In genomic region chr11:101695906-101696661, GRCm38 (mm10) we compare ENCODE assay signal across 8 mouse cellular contexts. TPM values are rescaled to one million over a fixed set of nuclear protein-coding genes. Genes with fewer than 3 reads are reported as not detected.
A peak's percentile ranks its signal among the peaks of the same experiment; 100 is the strongest.
DNase-seq lines count a peak whose midpoint lies in the region; ATAC-seq and TF ChIP-seq lines count a peak whose summit lies in the region.

No protein-coding gene starts in this region.

- peaks cover 35% of the 10 kb centered on the region for H3K4me1 ChIP-seq in heart, embryonic 10.5 days
- peaks cover 8% of the 10 kb centered on the region; the same call in 1 of the 2 replicates for H3K4me1 ChIP-seq in heart, postnatal 0 days (ENCODE audit: control insufficient read depth, insufficient read depth)
- peaks cover 6% of the 10 kb centered on the region; the same call in 1 of the 2 replicates for H3K4me1 ChIP-seq in limb, embryonic 11.5 days (ENCODE audit: control insufficient read depth, insufficient read depth, low read length)
- H3K4me1 ChIP-seq in midbrain, embryonic 11.5 days (ENCODE audit: control insufficient read depth, insufficient read depth, low read length) = peaks cover 15% of the 10 kb centered on the region
- H3K4me1 ChIP-seq in thymus, adult 2 months (replicated peaks; ENCODE audit: control insufficient read depth, insufficient read depth, low read length) = peaks cover 22% of the 10 kb centered on the region

- peak overlapping the region; percentile 85 for H3K27ac ChIP-seq in heart, embryonic 10.5 days
- no peak overlapping the region for H3K27ac ChIP-seq in heart, postnatal 0 days (ENCODE audit: low read depth)
- H3K27ac ChIP-seq in limb, embryonic 11.5 days (replicated peaks; ENCODE audit: low read depth, low read length) = peak overlapping the region; percentile 16; the same call in 1 of the 2 replicates
- peak overlapping the region; percentile 71 for H3K27ac ChIP-seq in midbrain, embryonic 11.5 days (ENCODE audit: low read depth, low read length)
- H3K27ac ChIP-seq in thymus, adult 2 months (ENCODE audit: control insufficient read depth, insufficient read depth, low read length) = no peak overlapping the region

- ATAC-seq in heart, postnatal 0 days (ENCODE audit: insufficient read depth, low read depth) = no peak
- ATAC-seq in limb, embryonic 11.5 days (ENCODE audit: insufficient number of reproducible peaks, low FRiP score, low TSS enrichment, low read depth) = no peak
- ATAC-seq in midbrain, embryonic 11.5 days (ENCODE audit: low FRiP score) = peak; percentile 85
- ATAC-seq in monocyte, adult 5-6 weeks (replicated peaks; ENCODE audit: insufficient number of reproducible peaks, low FRiP score, low TSS enrichment, poor library complexity, severe bottlenecking) = no peak

- peak overlapping the region; percentile 54 for H3K4me3 ChIP-seq in heart, embryonic 10.5 days
- H3K4me3 ChIP-seq in heart, postnatal 0 days (ENCODE audit: low read depth, low read length) = peak overlapping the region; percentile 14; the same call in 1 of the 2 replicates
- H3K4me3 ChIP-seq in limb, embryonic 11.5 days (ENCODE audit: low read depth, low read length) = 0 out of 2 replicates have a peak overlapping the region, but pooled peaks have one; percentile 7
- peak overlapping the region; percentile 10; the same call in 1 of the 2 replicates for H3K4me3 ChIP-seq in midbrain, embryonic 11.5 days (ENCODE audit: low read depth, low read length)
- H3K4me3 ChIP-seq in thymus, adult 2 months (ENCODE audit: control insufficient read depth, insufficient read depth, low read length) = peak overlapping the region; percentile 11; the same call in 1 of the 2 replicates

- peak overlapping the region; percentile 31 for H3K9ac ChIP-seq in heart, postnatal 0 days (replicated peaks; ENCODE audit: low read depth, low read length)
- peak overlapping the region; percentile 50 for H3K9ac ChIP-seq in limb, embryonic 11.5 days (ENCODE audit: low read length)
- peak overlapping the region; percentile 39 for H3K9ac ChIP-seq in midbrain, embryonic 11.5 days (ENCODE audit: low read length)

- H3K9me3 ChIP-seq in heart, embryonic 10.5 days = no peaks in the 10 kb centered on the region
- no peaks in the 10 kb centered on the region for H3K9me3 ChIP-seq in heart, postnatal 0 days (replicated peaks; ENCODE audit: control insufficient read depth, low read length)
- H3K9me3 ChIP-seq in limb, embryonic 11.5 days (ENCODE audit: control insufficient read depth, low read length) = no peaks in the 10 kb centered on the region
- no peaks in the 10 kb centered on the region for H3K9me3 ChIP-seq in midbrain, embryonic 11.5 days (ENCODE audit: control insufficient read depth, low read length)

- H3K36me3 ChIP-seq in heart, embryonic 10.5 days = no peaks in the 10 kb centered on the region
- H3K36me3 ChIP-seq in heart, postnatal 0 days (replicated peaks; ENCODE audit: control insufficient read depth, insufficient read depth, low read length) = no peaks in the 10 kb centered on the region
- no peaks in the 10 kb centered on the region for H3K36me3 ChIP-seq in limb, embryonic 11.5 days (ENCODE audit: control insufficient read depth, insufficient read depth, low read length)
- H3K36me3 ChIP-seq in midbrain, embryonic 11.5 days (ENCODE audit: control insufficient read depth, insufficient read depth, low read length) = no peaks in the 10 kb centered on the region
- H3K36me3 ChIP-seq in thymus, adult 2 months (ENCODE audit: control insufficient read depth, insufficient read depth, low read length) = no peaks in the 10 kb centered on the region

- H3K27me3 ChIP-seq in heart, embryonic 10.5 days (ENCODE audit: insufficient read depth, poor library complexity, severe bottlenecking) = no peaks in the 10 kb centered on the region
- no peaks in the 10 kb centered on the region for H3K27me3 ChIP-seq in heart, postnatal 0 days (ENCODE audit: control insufficient read depth, insufficient read depth, low read length)
- no peaks in the 10 kb centered on the region for H3K27me3 ChIP-seq in limb, embryonic 11.5 days (ENCODE audit: control insufficient read depth, insufficient read depth, low read length)
- H3K27me3 ChIP-seq in midbrain, embryonic 11.5 days (ENCODE audit: control insufficient read depth, insufficient read depth, low read length) = no peaks in the 10 kb centered on the region
- no peaks in the 10 kb centered on the region for H3K27me3 ChIP-seq in thymus, adult 2 months (ENCODE audit: control insufficient read depth, insufficient read depth, low read length)

- no peak for DNase-seq in heart, embryonic 10.5 days (ENCODE audit: low spot score)
- DNase-seq in heart, postnatal 4 days = no peak
- DNase-seq in brain, embryonic 14.5 days (ENCODE audit: low read depth) = peak; percentile 96
- no peak for DNase-seq in heart, postnatal 0 days (ENCODE audit: low spot score)
- DNase-seq in limb, embryonic 11.5 days (ENCODE audit: low spot score) = peak; percentile 58
- DNase-seq in midbrain, embryonic 11.5 days (ENCODE audit: low spot score, missing footprints) = peak; percentile 96
- DNase-seq in thymus, adult 2 months = peak; percentile 38

- 3% methylated on average over 20 of the region's 20 CpGs for WGBS in heart, embryonic 10.5 days
- 11% methylated on average over 20 of the region's 20 CpGs for WGBS in heart, postnatal 0 days
- 6% methylated on average over 20 of the region's 20 CpGs for WGBS in limb, embryonic 11.5 days
- WGBS in midbrain, embryonic 11.5 days = 1% methylated on average over 20 of the region's 20 CpGs
- WGBS in thymus, adult 2 months = 31% methylated on average over 20 of the region's 20 CpGs

- peak overlapping the region; percentile 51 for H3K4me2 ChIP-seq in heart, postnatal 0 days (ENCODE audit: low read depth, low read length)
- H3K4me2 ChIP-seq in limb, embryonic 11.5 days (ENCODE audit: low read depth, severe bottlenecking) = peak overlapping the region; percentile 43
- H3K4me2 ChIP-seq in midbrain, embryonic 11.5 days = peak overlapping the region; percentile 37

- no peak for TF ChIP-seq POLR2A in brain, embryonic 14.5 days (IDR thresholded peaks at IDR 0.05; ENCODE audit: borderline replicate concordance, extremely low read depth, insufficient read depth, insufficient read length, poor library complexity, severe bottlenecking)
- no peak for TF ChIP-seq POLR2A in thymus, adult 2 months (IDR thresholded peaks at IDR 0.05; ENCODE audit: control insufficient read depth, extremely low read depth, insufficient read depth, low read length, poor library complexity)

- no peak for TF ChIP-seq CTCF in brain, embryonic 14.5 days (IDR thresholded peaks at IDR 0.05; ENCODE audit: borderline replicate concordance, extremely low read depth, insufficient read depth, insufficient read length)
- TF ChIP-seq CTCF in heart, postnatal 0 days (IDR thresholded peaks at IDR 0.05; ENCODE audit: low read depth) = no peak
- TF ChIP-seq CTCF in thymus, adult 2 months (IDR thresholded peaks at IDR 0.05; ENCODE audit: borderline replicate concordance, control insufficient read depth, extremely low read depth, insufficient read depth, low read length, poor library complexity) = no peak

- no peak for TF ChIP-seq EP300 in heart, postnatal 0 days (IDR thresholded peaks at IDR 0.05; ENCODE audit: low read depth)

RNA-seq across cellular contexts. Expression of gene Arl4d, which starts 30.7 kb away (rescaled TPM):
- polyA plus RNA-seq in heart, embryonic 10.5 days (2016; fragmentation: Nextera tagmentation; extraction: Ambion mirVana) = 10.3 and 10.9 TPM in 2 replicates
- total RNA-seq in heart, postnatal 4 days (2021) = 10 to 100 TPM; 17.9 to 20.5 TPM
- polyA plus RNA-seq in brain, embryonic 14.5 days (2012; rRNA removed) = 18.9 and 42.0 TPM in 2 replicates
- total RNA-seq in heart, postnatal 0 days (2014; rRNA removed; ENCODE audit: low replicate concordance) = 8.1 and 12.2 TPM in 2 replicates
- polyA plus RNA-seq in heart, postnatal 0 days (2015; fragmentation: Nextera tagmentation; extraction: Ambion mirVana) = 9.9 and 11.3 TPM in 2 replicates
- 1.7 TPM in 2 replicates for polyA plus RNA-seq in limb, embryonic 11.5 days (2014; fragmentation: Nextera tagmentation; extraction: Ambion mirVana)
- polyA plus RNA-seq in midbrain, embryonic 11.5 days (2014; fragmentation: Nextera tagmentation; extraction: Ambion mirVana) = 3.9 and 4.4 TPM in 2 replicates
- 4.1 and 5.0 TPM in 2 replicates for polyA plus RNA-seq in thymus, adult 2 months (2012; rRNA removed)
- 19.6 to 120 TPM (median 27.2 TPM) in 3 replicates for total RNA-seq in monocyte, adult 5-6 weeks (2017)

RNA-seq across cellular contexts. Expression of gene Dhx8, which starts 36.6 kb away (rescaled TPM):
- 28.7 and 33.0 TPM in 2 replicates for polyA plus RNA-seq in heart, embryonic 10.5 days (2016; fragmentation: Nextera tagmentation; extraction: Ambion mirVana)
- total RNA-seq in heart, postnatal 4 days (2021) = 10 to 100 TPM; 21.6 to 21.7 TPM
- 25.2 and 33.5 TPM in 2 replicates for polyA plus RNA-seq in brain, embryonic 14.5 days (2012; rRNA removed)
- total RNA-seq in heart, postnatal 0 days (2014; rRNA removed; ENCODE audit: low replicate concordance) = 12.4 and 13.5 TPM in 2 replicates
- polyA plus RNA-seq in heart, postnatal 0 days (2015; fragmentation: Nextera tagmentation; extraction: Ambion mirVana) = 12.6 and 13.1 TPM in 2 replicates
- 52.0 and 61.8 TPM in 2 replicates for polyA plus RNA-seq in limb, embryonic 11.5 days (2014; fragmentation: Nextera tagmentation; extraction: Ambion mirVana)
- 39.2 and 41.1 TPM in 2 replicates for polyA plus RNA-seq in midbrain, embryonic 11.5 days (2014; fragmentation: Nextera tagmentation; extraction: Ambion mirVana)
- polyA plus RNA-seq in thymus, adult 2 months (2012; rRNA removed) = 30.5 and 33.1 TPM in 2 replicates
- total RNA-seq in monocyte, adult 5-6 weeks (2017) = 45.9 to 64.3 TPM (median 49.0 TPM) in 3 replicates

Comparison
In these comparisons a context has a peak if more than half of its experiments do, and no peak if none do; other contexts are left out.
1. H3K27ac ChIP-seq: peak in heart, embryonic 10.5 days (single experiment), limb, embryonic 11.5 days (single experiment) and midbrain, embryonic 11.5 days (single experiment); none in heart, postnatal 0 days (single experiment) and thymus, adult 2 months (single experiment).
2. DNase-seq: peak in brain, embryonic 14.5 days (single experiment), limb, embryonic 11.5 days (single experiment), midbrain, embryonic 11.5 days (single experiment) and thymus, adult 2 months (single experiment); none in heart, embryonic 10.5 days (single experiment), heart, postnatal 4 days (single experiment) and heart, postnatal 0 days (single experiment).
3. Peak in every context shown above with its lines, with median percentiles within 50 percentile points of each other: H3K4me3 ChIP-seq, H3K4me2 ChIP-seq and H3K9ac ChIP-seq.